Mouse (Mus musculus) intestine, postnatal 0 days (tissue): ENCODE data around the gene Cyp4x1. TPM values are rescaled to one million over a fixed set of nuclear protein-coding genes. Genes with fewer than 3 reads are reported as not detected.
"Not testable (repeated sequence)": the region's sequence is repeated elsewhere in the genome, so short reads cannot be mapped to it uniquely, and the experiment has no call there.

Experiments
- ATAC-seq: fragments of 200-750 bp; cut with Nextera tagmentation; 2 replicates; pipeline ENCODE4 v1.8.0; 2017; ENCODE audit warnings: mild to moderate bottlenecking, moderate TSS enrichment, moderate library complexity
- H3K27ac ChIP-seq: fragments of 300-500 bp; sonication (generic); 2 replicates; pipeline ENCODE4 v1.5.1; 2014; ENCODE audit warnings: mild to moderate bottlenecking, low read depth, low read length, moderate library complexity
- H3K27me3 ChIP-seq: fragments of 300-500 bp; sonication (generic); replicated peaks from 2 replicates; pipeline ENCODE4 v1.6.1; 2014; ENCODE audit warnings: low read length, mixed read lengths; ENCODE audit not compliant: control insufficient read depth, insufficient read depth
- H3K36me3 ChIP-seq: fragments of 300-500 bp; sonication (generic); 2 replicates; pipeline ENCODE4 v1.6.1; 2014; ENCODE audit warnings: mild to moderate bottlenecking, moderate library complexity; ENCODE audit not compliant: control insufficient read depth, insufficient read depth
- H3K4me1 ChIP-seq: fragments of 300-500 bp; sonication (generic); replicated peaks from 2 replicates; pipeline ENCODE4 v1.6.1; 2014; ENCODE audit warnings: antibody characterized with exemption, low read length, mixed read lengths; ENCODE audit not compliant: control insufficient read depth, insufficient read depth
- H3K4me2 ChIP-seq: fragments of 300-500 bp; sonication (generic); replicated peaks from 2 replicates; pipeline ENCODE4 v1.6.1; 2014; ENCODE audit warnings: low read depth, mild to moderate bottlenecking, moderate library complexity
- H3K4me3 ChIP-seq: fragments of 300-500 bp; sonication (generic); 2 replicates; pipeline ENCODE4 v1.5.1; 2014; ENCODE audit warnings: low read depth, low read length
- H3K9ac ChIP-seq: fragments of 300-500 bp; sonication (generic); 2 replicates; pipeline ENCODE4 v1.6.1; 2014; ENCODE audit warnings: mild to moderate bottlenecking, low read depth, low read length
- H3K9me3 ChIP-seq: fragments of 300-500 bp; sonication (generic); 2 replicates; pipeline ENCODE4 v1.6.1; 2016; ENCODE audit warnings: mixed run types; ENCODE audit not compliant: control insufficient read depth
- CTCF ChIP-seq: sonication (generic); IDR thresholded peaks from 2 replicates; pipeline ENCODE4 v1.5.1; 2016; ENCODE audit warnings: low read depth, mild to moderate bottlenecking, control low read depth, antibody characterized with exemption, moderate library complexity
- WGBS: fragments of 180-500 bp; shearing (Covaris S2); extraction: QIAGEN DNeasy Blood & Tissue Kit; methylation state at CpG from one replicate; pipeline ENCODE4 v1.1.7; 2014; 5-methylcytosine and 5-hydroxymethylcytosine counted together
- polyA plus RNA-seq: library from polyadenylated mRNA; unstranded; fragments of >200 nt; fragmentation: Nextera tagmentation; extraction: Ambion mirVana; gene quantifications from 2 replicates; pipeline ENCODE4 v1.2.1, GENCODE M21; 2015

The Cyp4x1 gene
- 0.21 TPM in 2 replicates for polyA plus RNA-seq

DNA sequence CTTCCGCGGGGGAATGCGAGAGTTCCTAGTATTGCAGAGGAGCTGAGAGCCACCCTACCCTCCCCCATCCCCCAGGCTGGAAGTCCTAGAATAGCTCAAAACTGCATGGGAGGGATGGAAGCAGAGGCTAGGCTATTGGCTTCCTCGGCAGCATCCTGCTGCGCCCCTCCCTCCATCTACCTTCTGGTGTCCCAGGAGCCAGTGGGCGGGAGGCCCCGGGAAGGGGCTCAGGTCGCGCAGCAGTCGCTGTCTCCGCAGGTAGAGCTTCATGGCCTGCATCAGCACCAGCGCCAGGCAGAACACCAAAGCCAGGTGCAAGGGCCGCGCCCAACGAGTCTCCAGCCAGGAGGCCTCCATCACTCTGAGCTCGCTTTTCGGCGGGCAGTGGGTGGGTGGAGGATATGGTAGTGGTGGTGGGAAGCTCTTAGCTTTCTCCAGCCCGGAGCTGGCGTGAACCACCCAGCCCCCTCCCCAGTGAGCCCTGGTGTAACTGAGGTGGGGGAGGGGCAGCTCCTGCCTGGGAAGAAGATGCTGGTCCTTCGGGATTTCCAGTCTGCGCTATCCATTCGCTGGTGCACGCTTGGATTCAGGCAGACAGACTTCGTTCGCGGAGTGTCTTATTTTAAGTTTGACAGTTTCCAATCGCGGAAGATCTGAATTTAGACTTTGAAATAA is at the start of gene Cyp4x1:
TSS of gene Cyp4x1 (minus strand) at position 661 of the 675 bp plus-strand sequence.
- 3% methylated on average over 29 of the region's 29 CpGs for WGBS
- H3K4me2 ChIP-seq, result peak within 1 kb of the TSS; percentile 37
- no peak for ATAC-seq
- TF ChIP-seq CTCF, result no peak
- peaks cover 11% of the 10 kb centered on the region; the same call in 1 of the 2 replicates for H3K27me3 ChIP-seq
- H3K4me1 ChIP-seq, result no peaks in the 10 kb centered on the region
- H3K27ac ChIP-seq, result no peak within 1 kb of the TSS
- no peaks in the 10 kb centered on the region for H3K36me3 ChIP-seq
- no peak within 1 kb of the TSS for H3K9ac ChIP-seq
- no peaks in the 10 kb centered on the region for H3K9me3 ChIP-seq
- H3K4me3 ChIP-seq, result peak within 1 kb of the TSS; percentile 11; the same call in 1 of the 2 replicates

DNA sequence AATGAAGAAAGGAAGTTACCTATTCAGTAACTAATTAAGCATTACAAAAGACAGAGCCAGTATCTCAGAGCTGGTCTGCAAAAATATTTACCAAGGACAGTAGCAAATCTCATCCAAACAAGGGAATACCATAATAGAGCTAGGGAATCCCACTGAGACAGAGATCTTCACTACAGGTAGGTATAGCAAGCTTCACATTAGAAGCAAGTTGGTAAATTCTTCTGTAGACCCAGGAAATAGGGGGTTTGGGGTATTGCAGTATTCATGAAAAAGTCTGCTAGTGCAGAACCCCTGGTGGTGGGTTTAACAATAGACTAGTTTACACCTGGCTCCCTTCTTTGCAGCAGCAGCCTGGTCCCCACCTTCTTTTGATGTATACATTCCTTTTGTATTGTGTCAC is 42.1 kb upstream of the Cyp4x1 start:
- ATAC-seq, H3K4me1 ChIP-seq, H3K4me3 ChIP-seq, H3K27ac ChIP-seq, H3K36me3 ChIP-seq, H3K27me3 ChIP-seq, H3K9me3 ChIP-seq, H3K9ac ChIP-seq, H3K4me2 ChIP-seq: not testable (repeated sequence)

DNA sequence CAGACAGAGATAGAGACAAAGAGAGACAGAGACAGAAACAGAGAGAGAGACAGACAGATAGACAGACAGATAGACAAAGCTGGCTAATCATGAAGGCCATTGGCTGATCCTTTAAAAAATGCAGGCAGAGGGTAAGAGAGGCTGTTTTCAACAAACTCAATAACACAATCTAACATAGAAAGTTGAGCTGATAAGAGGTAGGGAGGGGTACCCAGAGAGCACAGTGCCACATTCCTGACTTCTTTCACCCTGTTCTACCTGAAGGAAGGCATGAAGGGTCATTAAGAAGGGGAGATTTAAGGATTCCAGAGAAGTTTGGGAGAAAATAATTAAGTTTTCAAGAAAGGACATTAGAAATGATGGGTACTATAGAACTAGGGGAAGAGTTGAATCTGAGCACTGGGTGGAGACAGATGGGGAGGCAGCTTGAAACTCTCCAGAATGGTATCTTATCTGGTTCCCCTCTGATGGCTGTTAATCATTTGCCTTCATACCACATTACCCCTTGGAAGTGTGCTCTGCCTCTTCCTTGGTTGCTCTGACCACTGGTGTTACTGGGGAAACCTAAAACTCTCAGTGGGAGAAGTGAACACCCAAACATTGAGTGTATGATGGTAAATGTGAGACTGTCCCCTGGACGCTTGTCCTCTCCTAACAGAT is 40.7 kb upstream of the Cyp4x1 start:
- no peak overlapping the region for H3K27ac ChIP-seq
- TF ChIP-seq CTCF, result no peak
- ATAC-seq, result no peak

DNA sequence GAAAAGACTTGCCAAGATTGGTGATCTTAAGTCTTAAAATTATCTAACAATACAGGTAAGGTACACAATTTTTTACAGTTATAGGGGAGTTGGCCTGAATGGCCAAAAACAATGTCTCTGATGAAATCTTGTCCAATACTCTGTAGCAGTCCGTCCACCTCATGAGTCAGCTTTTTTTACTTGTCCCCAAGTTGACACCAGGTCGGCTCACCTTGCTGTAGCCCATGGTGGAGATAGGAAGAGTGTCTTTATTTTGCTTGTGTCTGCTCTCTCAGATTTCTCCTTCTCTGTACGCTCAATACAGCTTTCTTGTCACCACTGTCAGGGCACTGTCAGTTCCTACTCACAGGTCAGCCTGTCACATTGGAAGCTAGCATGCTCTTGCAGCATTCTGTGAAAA is 24.9 kb upstream of the Cyp4x1 start:
- not testable (repeated sequence) for H3K27me3 ChIP-seq, H3K4me3 ChIP-seq, H3K9ac ChIP-seq, H3K4me1 ChIP-seq, H3K9me3 ChIP-seq, H3K4me2 ChIP-seq, H3K27ac ChIP-seq, H3K36me3 ChIP-seq, ATAC-seq
- 89% methylated on average over 3 of the region's 3 CpGs for WGBS

More for the DNA sequence above, 40.7 kb upstream of the Cyp4x1 start:
- Histone ChIP-seq H3K9ac (no peak overlapping the region), H3K27me3 (no peaks in the 10 kb centered on the region), H3K4me1 (no peaks in the 10 kb centered on the region), H3K36me3 (no peaks in the 10 kb centered on the region), H3K4me2 (no peak overlapping the region), H3K4me3 (no peak overlapping the region), H3K9me3 (no peaks in the 10 kb centered on the region)
- 47% methylated on average over 1 of the region's 1 CpGs for WGBS

DNA sequence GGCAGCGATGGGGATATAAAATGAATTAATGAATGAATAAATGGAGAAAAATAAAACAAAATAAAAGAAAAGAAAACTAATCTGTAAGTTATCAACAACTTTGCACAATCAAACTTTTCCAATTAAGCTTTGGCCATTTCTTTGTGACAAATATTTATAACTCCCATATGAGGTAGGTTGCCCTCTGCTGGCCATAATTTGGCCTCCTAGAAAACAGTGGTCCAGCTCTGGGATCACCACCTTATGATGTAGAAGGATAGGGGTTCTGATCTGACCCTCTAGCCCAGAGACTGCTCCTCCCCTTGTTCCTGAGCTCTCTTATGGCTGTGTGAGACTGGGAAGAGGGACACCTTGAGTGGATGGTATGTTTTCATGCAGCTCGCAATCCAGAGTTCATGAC is 20.6 kb upstream of the Cyp4x1 start:
- H3K9me3 ChIP-seq, result no peaks in the 10 kb centered on the region
- 87% methylated on average over 2 of the region's 2 CpGs for WGBS
- no peak overlapping the region for H3K4me3 ChIP-seq
- H3K4me1 ChIP-seq, result no peaks in the 10 kb centered on the region
- no peak for ATAC-seq
- no peaks in the 10 kb centered on the region for H3K36me3 ChIP-seq
- TF ChIP-seq CTCF, result peak; percentile 58
- H3K27me3 ChIP-seq, result no peaks in the 10 kb centered on the region
- no peak overlapping the region for H3K9ac ChIP-seq
- no peak overlapping the region for H3K27ac ChIP-seq
- no peak overlapping the region for H3K4me2 ChIP-seq

DNA sequence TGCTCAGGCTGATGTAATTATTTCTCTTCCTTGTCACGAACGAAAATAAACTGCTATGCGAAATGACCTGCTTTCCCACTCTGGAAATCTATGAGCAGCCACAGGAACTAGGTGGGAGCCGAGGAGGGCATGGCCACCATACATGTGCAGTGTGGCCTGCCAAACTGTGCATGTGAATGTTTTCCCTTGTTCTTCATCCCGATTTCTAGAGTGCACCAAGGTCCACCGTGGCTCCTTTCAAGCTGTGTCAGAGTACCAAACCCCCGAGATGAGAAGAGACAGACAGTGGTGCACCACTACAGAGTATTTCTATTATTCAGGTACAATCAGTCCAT is 182 bp upstream of the Cyp4x1 start:
- WGBS, result 29% methylated on average over 7 of the region's 7 CpGs
- TF ChIP-seq CTCF, result no peak
- no peak for ATAC-seq
- Histone ChIP-seq H3K4me3 (no peak overlapping the region), H3K36me3 (no peaks in the 10 kb centered on the region), H3K4me2 (no peak overlapping the region), H3K4me1 (no peaks in the 10 kb centered on the region), H3K27ac (no peak overlapping the region), H3K9ac (no peak overlapping the region), H3K9me3 (no peaks in the 10 kb centered on the region), H3K27me3 (peaks cover 11% of the 10 kb centered on the region; the same call in 1 of the 2 replicates)
